Mouse (Mus musculus) lung, adult 10 weeks (tissue): ENCODE results near the gene Gm45337. TPM values are rescaled to one million over a fixed set of nuclear protein-coding genes. Genes with fewer than 3 reads are reported as not detected.

Experiments
- polyA plus RNA-seq: library from polyadenylated mRNA; stranded (reverse); fragments of 350-450 nt; fragmentation: Illumina TruSeq; extraction: RNeasy Lipid Tissue Mini Kit (QIAGEN cat#74804); gene quantifications from one replicate; pipeline ENCODE4 v1.2.3, GENCODE M21; 2014; ENCODE audit warnings: low read depth, low replicate concordance; ENCODE audit not compliant: insufficient read depth

The Gm45337 gene
- not detected for polyA plus RNA-seq

GRCm38 (mm10) chr7:142144507-142144906 is at the start of gene Gm45337:
Gene Gm45337 (minus strand): TSS chr7:142144607.

GRCm38 (mm10) chr7:142190289-142190688 is 45.9 kb upstream of the Gm45337 start, which contains the start of gene Gm10153:
Gene Gm10153 (minus strand): TSS chr7:142190389.

DNA sequence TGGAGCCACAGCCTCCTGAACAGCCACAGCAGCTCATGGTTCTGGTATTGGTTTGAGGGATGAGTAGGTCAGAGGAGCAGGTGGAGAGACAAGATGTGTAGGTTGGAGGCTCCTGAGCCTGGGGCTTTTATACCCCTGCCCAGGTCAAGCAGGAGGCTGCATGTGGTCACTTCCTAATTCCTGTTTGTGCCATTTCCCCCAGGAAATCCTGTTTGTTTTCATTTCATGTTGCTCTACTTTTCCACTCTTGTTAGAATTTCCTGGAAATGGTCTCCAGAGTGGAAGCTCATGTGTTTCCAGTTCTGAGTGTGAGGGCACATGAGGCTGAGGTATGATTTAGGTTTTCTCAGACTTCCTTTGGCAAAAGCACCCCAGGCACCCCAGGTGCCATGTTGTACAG is 31.5 kb upstream of the Gm45337 start, which contains the start of gene Krtap5-2:
Gene Krtap5-2 (minus strand): TSS at position 101 of the 400 bp plus-strand sequence.

GRCm38 (mm10) chr7:142165639-142166038 is 21.2 kb upstream of the Gm45337 start, which contains the start of gene Gm4553:
Gene Gm4553 (minus strand): TSS chr7:142165739.

GRCm38 (mm10) chr7:142157013-142157412 is 12.6 kb upstream of the Gm45337 start, which contains the start of gene Gm29735:
Gene Gm29735 (minus strand): TSS chr7:142157113.

DNA sequence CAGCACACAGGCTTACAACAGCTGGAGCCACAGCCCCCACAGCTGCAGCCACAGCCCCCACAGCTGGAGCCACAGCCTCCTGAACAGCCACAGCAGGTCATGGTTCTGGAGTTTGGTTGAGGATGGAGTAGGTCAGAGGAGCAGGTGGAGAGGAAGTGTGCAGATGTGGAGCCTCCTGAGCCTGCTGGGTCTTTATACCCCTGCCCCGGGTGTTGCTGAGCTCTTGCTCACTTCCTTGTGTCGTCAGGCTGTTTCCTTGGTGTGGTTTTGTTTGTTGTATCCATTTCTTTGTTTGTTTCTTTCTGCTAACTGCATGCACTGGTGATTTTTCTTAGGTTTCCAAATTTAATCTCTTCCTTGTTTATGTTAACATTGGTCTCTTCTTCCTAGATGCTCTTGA is 8.5 kb downstream of the Gm45337 start, which contains the start of gene Gm39115:
Gene Gm39115 (minus strand): TSS at position 101 of the 400 bp plus-strand sequence.

DNA sequence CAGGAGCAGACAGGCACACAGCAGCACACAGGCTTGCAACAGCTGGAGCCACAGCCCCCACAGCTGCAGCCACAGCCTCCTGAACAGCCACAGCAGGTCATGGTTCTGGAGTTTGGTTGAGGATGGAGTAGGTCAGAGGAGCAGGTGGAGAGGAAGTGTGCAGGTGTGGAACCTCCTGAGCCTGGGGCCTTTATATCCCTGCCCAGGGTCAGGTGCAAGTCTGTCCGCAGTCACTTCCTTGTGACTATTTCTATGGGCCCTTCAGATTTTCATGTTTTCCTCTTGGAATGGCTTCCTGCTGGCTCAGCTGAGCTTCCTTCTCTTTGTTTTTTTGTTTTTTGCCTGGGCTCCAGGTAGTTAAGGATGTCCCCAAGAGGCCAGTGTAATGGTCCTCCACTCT is 23.8 kb downstream of the Gm45337 start, which contains the start of gene Gm45618:
Gene Gm45618 (minus strand): TSS at position 101 of the 400 bp plus-strand sequence.

DNA sequence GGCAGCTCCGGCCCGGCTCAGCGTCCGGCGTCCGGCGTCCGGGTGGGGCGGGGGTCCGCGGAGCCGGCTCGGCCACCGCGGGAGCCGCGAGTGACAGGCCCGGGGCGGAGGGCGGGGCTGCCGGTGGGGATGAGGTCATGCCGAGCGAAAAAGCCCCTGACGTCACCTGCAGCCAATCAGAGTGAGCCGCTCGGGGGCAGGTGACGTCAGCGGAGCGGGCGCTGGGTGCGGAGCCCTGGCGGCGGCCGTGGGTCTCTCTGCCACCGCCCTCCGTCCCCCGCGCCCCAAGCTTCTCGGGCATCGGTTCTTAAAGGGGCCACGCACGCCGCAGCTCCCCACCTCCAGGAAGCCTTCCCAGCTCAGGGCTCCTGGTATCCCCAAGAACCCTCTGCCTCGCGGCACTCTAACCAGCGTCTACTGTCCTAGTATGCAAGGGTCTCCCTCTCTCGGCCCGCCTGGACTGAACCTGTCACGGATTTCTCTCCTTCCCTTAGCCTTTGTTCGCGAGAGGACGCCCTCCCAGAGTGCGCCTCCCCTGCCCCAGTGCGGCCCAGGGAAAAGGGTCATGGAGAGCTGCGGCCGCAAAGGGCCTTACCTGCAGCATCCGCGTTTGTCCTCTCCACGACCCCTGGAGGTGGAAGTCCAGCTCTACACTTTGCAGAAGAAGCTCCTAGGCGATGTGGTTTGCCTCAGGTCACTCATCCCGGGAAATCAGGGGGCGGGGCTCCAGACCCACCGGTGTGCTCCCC is 49.0 kb downstream of the Gm45337 start, which contains the start of gene Dusp8:
Gene Dusp8 (minus strand): TSS at position 661 of the 749 bp plus-strand sequence.

Other genes with a start within 250 kb of the Gm45337 start
- 35.3 TPM for gene Tollip, start 226.1 kb downstream of the Gm45337 start, polyA plus RNA-seq
- gene Brsk2, start 194.9 kb downstream of the Gm45337 start, polyA plus RNA-seq: not detected
- 60.9 TPM for gene Mob2, start 83.5 kb downstream of the Gm45337 start, polyA plus RNA-seq
- gene Dusp8, start 48.8 kb downstream of the Gm45337 start, polyA plus RNA-seq: 10.8 TPM
- not detected for gene Gm45618, start 23.9 kb downstream of the Gm45337 start, polyA plus RNA-seq
- gene Gm39115, start 8.6 kb downstream of the Gm45337 start, polyA plus RNA-seq: not detected
- not detected for gene Gm29735, start 12.5 kb upstream of the Gm45337 start, polyA plus RNA-seq
- gene Gm4553, start 21.1 kb upstream of the Gm45337 start, polyA plus RNA-seq: not detected
- gene Krtap5-2, start 31.4 kb upstream of the Gm45337 start, polyA plus RNA-seq: not detected
- gene Gm10153, start 45.8 kb upstream of the Gm45337 start, polyA plus RNA-seq: not detected
- not detected for gene Krtap5-3, start 56.8 kb upstream of the Gm45337 start, polyA plus RNA-seq
- gene Gm7579, start 67.3 kb upstream of the Gm45337 start, polyA plus RNA-seq: not detected
- gene Krtap5-5, start 85.4 kb upstream of the Gm45337 start, polyA plus RNA-seq: not detected
- not detected for gene Gm40460, start 96.5 kb upstream of the Gm45337 start, polyA plus RNA-seq
- not detected for gene Gm2431, start 113.7 kb upstream of the Gm45337 start, polyA plus RNA-seq
- gene Gm4559, start 129.8 kb upstream of the Gm45337 start, polyA plus RNA-seq: not detected
- not detected for gene Krtap5-1, start 152.5 kb upstream of the Gm45337 start, polyA plus RNA-seq
- gene Krtap5-4, start 158.9 kb upstream of the Gm45337 start, polyA plus RNA-seq: not detected
- 17.5 TPM for gene Ifitm10, start 229.1 kb upstream of the Gm45337 start, polyA plus RNA-seq
- not detected for gene Gm49369, start 238.1 kb upstream of the Gm45337 start, polyA plus RNA-seq
- 568 TPM for gene Ctsd, start 243.4 kb upstream of the Gm45337 start, polyA plus RNA-seq